Mouse (Mus musculus) heart, postnatal 0 days (tissue): ENCODE data around the gene Rnf44.

Source experiments
- CTCF ChIP-seq: IDR thresholded peaks from 2 replicates; pipeline ENCODE4 v1.5.1; 2016; ENCODE audit warnings: antibody characterized with exemption, control low read depth, low read depth
- EP300 ChIP-seq: IDR thresholded peaks from 2 replicates; pipeline ENCODE4 v1.6.1; 2016; ENCODE audit warnings: antibody characterized with exemption, low read depth

DNA sequence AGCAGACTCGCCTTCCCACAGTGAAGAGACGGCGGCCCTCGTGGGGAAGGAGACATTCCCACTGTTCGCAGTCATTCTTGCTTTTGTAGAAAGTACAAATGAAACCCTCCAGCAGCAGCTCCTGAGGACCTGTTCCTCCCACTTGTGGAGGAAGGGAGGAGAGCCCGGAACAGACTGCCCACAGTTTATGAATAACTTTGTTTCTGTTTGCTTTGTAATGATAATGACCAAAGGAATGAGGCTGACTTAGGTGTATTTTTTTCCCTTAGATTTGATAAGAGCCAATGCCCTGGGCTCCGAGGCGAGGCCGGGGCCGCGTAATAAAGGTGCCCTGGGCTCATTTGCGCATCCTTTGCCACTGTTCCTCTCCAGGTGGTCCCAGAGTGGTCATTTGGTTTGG lies 32.3 kb downstream of the Rnf44 start:
- TF ChIP-seq EP300 (no peak), CTCF (no peak)
